Mouse (Mus musculus): ENCODE measurements around the gene Swi5.

The Swi5 gene

GRCm38 (mm10) chr2:32238708-32239435, 49.0 kb downstream of the Swi5 start:
- in situ Hi-C loops (cut with MboI; ENCODE audit: low pct_unique_long_range_greater_than_20kb in 1 of 2, low sequenced_read_pairs in 2 of 2, unreplicated experiment in 1 of 2): no loop called here

- in situ Hi-C loops (cut with MboI; ENCODE audit: low pct_unique_long_range_greater_than_20kb in 1 of 2, low sequenced_read_pairs in 2 of 2, unreplicated experiment in 1 of 2): no loop called here
Measured at GRCm38 (mm10) chr2:32237571-32237970, 50.3 kb downstream of the Swi5 start.

GRCm38 (mm10) chr2:32236760-32237487, 51.0 kb downstream of the Swi5 start:
- in situ Hi-C loops (cut with MboI; ENCODE audit: low pct_unique_long_range_greater_than_20kb in 1 of 2, low sequenced_read_pairs in 2 of 2, unreplicated experiment in 1 of 2): no loop called here

DNA sequence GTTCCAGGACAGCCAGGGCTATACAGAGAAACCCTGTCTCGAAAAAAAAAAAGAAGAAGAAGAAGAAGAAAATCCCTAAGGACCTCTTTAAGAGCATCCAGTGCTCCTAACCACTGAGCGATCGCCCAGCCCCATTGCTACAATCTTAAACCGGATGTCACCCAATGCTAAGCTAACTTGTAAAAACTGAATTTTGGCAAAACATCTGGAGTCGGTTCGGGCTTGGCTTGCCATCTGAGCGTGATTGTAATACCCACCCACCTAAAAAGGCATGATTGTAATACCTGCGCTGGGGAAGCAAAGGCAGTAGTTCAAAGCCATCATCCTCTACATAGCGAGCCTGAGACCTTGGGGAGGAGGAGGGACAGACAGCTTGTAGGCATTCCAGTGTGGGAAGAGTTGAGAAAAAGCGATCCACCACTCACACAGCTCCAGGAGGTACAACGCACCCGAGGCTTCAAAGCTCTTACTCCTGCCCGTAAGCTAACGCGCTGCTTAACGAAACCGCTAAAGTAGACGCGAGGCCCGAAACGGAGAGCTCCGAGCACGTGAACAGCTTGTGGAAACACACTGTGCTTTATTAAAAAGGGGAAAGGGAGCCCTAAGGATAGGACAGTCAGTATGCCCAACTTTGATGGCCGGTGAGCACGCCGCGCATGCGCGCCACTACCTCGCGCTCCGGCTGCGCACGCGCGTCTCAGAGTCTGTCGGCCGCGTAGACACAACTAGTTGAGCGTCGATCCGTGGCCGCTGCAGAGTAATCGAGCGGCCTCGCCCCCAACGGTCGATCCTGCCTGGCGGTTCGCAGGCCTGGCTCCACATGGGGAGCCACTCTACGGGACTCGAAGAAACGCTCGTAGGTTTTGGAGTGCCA, 51.8 kb downstream of the Swi5 start, which contains the start of gene Pomt1:
Gene Pomt1, plus strand, starts transcription at position 705 of the 874 bp plus-strand sequence.
- in situ Hi-C loops (cut with MboI; ENCODE audit: low pct_unique_long_range_greater_than_20kb in 1 of 2, low sequenced_read_pairs in 2 of 2, unreplicated experiment in 1 of 2): no loop called here

- in situ Hi-C loops (cut with MboI; ENCODE audit: low pct_unique_long_range_greater_than_20kb in 1 of 2, low sequenced_read_pairs in 2 of 2, unreplicated experiment in 1 of 2): no loop called here
Measured at GRCm38 (mm10) chr2:32235433-32235832, 52.4 kb downstream of the Swi5 start.

Measured in mouse embryonic stem cell (cell line).